Mouse (Mus musculus): Measurements from ENCODE around the gene Lta.

The Lta gene

DNA sequence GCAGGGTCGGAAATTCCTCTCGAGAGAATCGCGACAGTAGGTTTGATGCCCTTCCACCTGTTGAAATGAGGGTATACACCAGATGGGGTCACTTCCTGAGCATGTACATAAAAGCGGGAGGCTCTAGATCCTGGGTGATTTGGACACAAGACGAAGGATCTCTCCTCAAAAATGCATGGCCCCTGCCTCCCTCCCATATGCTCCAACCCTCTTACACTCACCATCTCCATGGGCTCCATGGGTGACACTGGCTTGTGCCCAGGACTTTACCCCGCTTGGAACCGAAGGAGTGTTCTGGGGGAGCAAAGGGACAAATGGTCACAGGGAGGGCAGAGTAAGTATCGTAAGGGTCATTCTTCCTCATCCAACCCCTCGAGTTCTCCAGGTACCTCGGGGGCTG, 43.7 kb downstream of the Lta start:
- in situ Hi-C loops (cut with MboI, MseI) = no loop called here

DNA sequence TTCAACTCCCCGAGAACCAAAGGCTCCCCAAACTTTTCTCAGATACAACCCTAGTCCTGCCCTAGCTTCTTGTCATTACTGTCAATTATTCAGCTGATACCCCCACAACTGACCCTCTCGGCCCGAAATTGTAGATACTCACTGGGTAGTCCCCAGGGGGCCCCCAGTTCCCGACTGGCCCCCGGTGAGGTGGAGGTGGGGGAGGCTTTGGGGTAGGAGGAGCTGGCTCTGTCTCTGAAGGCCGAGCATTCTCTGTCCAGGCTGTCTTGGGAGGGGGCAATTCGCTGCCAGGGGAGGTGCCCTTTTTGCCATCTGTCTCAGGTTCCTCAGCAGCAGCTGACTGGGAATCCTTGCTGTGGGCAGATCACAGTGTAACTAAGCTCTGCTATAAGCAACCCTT, 45.5 kb downstream of the Lta start:
- in situ Hi-C loops (cut with MboI, MseI) = no loop called here

DNA sequence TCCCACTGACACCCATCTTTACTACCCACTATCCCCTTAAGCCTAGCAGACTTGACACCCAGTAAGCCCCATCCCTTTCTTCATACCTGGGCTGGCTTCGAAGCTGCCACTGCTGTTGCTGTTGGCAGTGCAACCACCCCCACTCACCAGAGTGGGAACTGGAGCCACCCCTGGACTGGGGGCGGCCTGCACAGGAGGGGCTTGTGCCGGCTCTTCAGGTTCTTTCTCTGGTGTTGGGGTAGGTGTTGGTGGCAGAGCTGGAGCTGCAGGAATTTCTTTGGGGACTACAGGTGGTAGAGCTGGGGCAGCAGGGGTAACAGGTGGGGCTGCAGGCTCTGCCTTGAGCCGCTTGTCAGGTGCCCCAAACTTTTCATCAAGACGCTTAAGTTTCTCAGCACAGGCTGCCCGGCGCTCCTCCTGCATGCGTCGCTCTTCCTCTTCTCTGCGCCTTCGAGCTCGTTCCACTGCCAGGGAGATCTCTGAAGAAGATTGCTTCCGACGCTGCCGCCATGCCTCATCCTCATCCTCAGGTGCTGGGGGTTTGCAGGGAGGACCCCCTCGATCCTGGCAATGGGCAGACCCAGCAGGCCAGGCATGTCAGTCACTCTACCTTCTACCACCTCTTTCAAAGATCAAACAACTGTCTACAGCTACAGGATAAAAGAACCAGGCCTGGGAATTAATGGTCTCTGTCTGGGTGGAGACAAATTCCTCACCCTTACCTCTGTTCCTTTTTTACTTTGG, 46.1 kb downstream of the Lta start:
- in situ Hi-C loops (cut with MboI, MseI) = no loop called here

DNA sequence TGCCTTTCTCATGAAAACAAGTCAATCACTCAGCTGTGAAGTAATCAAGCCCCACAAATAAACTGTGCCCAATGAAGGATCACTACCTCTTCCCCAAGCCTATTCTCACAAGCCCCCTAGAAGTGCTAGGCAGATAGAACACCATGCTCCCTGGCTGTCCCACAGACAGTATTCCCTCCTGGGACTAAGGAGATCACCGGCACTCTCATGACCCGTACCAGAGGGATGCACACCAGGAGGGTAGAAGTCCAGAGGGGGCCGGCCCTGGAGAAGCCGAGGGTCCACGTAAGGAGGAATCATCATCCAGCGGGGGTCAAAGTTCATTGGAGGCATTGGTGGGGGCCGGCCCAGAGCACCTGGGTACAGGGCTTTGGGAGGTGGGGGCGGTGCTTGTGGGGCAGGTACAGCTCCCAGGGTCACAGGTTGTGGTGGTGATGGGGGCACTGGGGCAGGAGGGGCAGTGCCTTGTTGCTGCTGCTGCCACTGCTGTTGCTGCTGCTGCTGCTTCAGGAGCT, 47.4 kb downstream of the Lta start:
- in situ Hi-C loops (cut with MboI, MseI) = no loop called here

GRCm38 (mm10) chr17:35157254-35157653, 47.9 kb downstream of the Lta start:
- in situ Hi-C loops (cut with MboI, MseI) = no loop called here

- in situ Hi-C loops (cut with MboI, MseI) = no loop called here
These were observed 48.5 kb downstream of the Lta start for GRCm38 (mm10) chr17:35156461-35157200.

DNA sequence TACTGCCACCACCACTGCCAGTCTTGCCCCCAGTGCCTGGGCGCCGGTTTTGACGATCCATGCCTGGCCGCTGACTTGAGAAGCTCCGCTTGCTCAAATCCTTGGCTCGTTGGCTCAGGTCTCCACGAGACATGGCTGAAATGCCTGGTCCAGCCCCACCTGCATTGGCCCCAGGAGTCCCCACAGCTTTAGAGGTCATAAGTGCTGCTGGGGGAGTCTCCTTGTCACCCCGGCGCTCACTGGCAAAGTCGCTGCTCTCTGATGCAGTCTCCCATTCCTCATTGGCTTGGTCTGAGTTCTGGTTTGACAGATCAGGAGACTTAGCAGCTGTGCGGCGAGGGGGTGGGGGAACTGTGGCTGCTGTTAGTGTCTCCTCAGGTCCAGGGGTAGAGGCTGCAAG, 49.7 kb downstream of the Lta start:
- in situ Hi-C loops (cut with MboI, MseI) = no loop called here

GRCm38 (mm10) chr17:35154616-35155015, 50.5 kb downstream of the Lta start:
- in situ Hi-C loops (cut with MboI, MseI) = no loop called here

DNA sequence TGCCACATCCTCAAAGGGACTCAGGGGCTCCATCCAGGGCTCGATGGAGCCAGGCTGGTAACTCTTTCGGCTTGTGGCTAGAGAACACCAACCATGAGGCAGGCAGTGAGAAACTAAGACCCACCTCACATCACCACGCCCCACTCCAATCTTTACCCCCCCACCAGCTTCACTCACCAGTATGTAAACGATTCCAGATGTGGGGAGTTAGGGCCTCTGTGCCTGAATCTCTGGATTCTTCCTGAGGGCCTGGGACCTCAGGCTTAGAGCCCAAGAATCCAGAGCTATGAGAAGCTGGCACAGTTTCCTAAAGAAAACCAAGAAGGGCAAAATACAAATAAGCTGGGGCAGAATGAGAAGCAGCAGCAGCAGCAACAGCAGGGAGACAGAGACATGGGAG, 51.2 kb downstream of the Lta start:
- in situ Hi-C loops (cut with MboI, MseI) = no loop called here
